Mouse (Mus musculus): ENCODE results near the gene Plscr3. TPM values are rescaled to one million over a fixed set of nuclear protein-coding genes. Genes with fewer than 3 reads are reported as not detected.

Gene Plscr3
- polyA plus RNA-seq, 1 experiment from 2014 or later, result 39.8 TPM

DNA sequence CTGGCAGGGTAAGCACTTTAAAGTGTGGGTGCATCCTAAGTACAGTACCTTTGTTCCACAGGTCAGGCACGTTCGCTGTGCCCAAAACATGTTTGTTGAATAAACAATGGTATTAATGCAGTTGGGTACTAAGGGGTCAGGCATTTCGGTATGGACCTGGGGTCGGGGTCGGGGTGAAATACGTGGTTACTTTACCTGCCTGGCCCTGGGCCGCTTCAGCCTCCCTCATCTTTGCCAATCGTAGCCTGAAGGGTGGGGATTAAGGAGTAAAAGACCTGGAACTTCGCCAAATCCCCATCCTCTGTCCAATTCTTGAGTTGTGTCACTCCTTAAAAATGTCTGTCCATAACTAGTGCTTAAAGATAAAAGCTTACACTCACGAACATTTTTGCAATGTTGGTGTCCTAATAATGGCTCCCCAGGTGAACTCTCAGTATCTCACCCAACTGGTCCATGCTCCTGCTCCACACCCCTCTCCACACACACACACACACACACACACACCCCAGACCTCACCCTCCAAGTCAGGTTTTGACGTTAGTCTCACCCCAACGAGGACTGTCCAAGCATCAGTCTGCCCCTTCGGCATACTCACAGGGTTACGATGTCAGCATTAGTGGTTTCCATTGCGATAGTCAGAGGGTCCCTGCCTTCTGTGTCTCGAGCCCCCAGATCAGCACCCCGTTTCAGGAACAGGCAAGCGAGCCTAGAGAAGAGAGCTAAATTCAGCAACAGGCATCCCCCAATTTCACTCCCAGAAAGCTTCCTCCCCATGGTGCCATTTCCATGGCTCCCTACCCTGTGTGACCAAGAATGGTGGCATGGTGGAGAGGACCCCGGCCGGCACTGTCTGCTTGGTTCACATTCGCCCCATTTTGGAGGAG lies 35.9 kb downstream of the Plscr3 start:
- H3K9ac ChIP-seq, result peak overlapping the region; percentile 57
- ATAC-seq (ENCODE audit: low FRiP score), result no peak
- no peaks in the 10 kb centered on the region for H3K9me3 ChIP-seq (ENCODE audit: control insufficient read depth, low read length)
- DNase-seq (ENCODE audit: low spot score), result no peak
- peaks cover 15% of the 10 kb centered on the region for H3K27me3 ChIP-seq (ENCODE audit: control insufficient read depth, insufficient read depth, low read length)
- peaks cover 16% of the 10 kb centered on the region; the same call in 1 of the 2 replicates for H3K4me1 ChIP-seq (replicated peaks; ENCODE audit: control insufficient read depth, insufficient read depth, low read length)
- no peaks in the 10 kb centered on the region for H3K36me3 ChIP-seq (replicated peaks; ENCODE audit: control insufficient read depth, insufficient read depth)
- H3K4me2 ChIP-seq (replicated peaks), result peak overlapping the region; percentile 66
- no peak overlapping the region for H3K27ac ChIP-seq
- 62% methylated on average over 21 of the region's 21 CpGs for WGBS
- H3K4me3 ChIP-seq (replicated peaks; ENCODE audit: low read length), result peak overlapping the region; percentile 37

DNA sequence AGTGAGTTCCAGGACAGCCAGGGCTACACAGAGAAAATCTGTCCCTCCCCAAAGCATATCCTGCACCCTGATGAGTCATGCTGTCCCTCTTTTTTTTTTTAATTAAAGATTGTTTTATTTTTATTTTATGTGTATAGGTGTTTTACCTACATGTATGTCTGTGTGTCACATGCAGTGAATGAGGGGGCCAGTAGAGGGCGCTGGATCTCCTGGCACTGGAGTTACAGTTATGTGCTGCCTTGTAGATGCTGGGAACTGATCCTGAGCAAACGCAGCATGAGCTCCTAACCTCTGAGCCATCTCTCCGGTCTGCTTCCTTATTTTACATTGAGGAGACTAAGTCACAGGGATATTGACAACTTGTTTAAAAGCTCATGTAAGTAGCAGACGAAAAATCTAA lies 36.9 kb downstream of the Plscr3 start:
- 63% methylated on average over 4 of the region's 4 CpGs for WGBS
- no peak for ATAC-seq (ENCODE audit: low FRiP score)

DNA sequence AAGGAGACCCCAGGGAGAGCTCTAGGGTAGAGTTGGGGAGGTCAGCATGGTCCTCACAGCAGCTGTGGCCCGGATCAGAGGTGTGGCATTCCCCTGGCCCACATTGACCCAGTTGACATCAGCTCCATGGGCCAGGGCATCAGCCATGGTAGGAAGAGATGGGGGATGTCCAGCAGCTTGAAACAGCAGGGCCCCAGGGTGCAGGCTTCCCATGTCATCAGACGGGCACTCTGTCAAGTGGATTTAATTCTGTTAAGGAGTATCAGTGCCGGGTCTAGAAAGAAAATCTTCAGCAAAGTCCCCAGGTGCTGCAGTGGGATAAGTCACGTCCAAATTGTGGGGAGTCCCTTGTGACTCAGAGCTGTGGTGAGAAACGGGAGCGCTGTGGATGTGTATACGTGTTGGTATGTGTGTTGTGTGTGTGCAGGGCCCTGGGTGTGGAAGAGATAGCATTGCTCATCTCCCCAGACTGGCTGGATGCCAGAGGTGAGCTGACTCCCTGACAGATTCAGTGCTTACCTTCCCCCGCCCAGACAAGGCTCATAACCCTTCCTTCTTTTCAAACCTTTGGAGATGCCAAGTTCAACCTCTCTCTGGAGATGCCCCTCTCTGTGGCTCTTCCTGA lies 37.5 kb downstream of the Plscr3 start:
- Histone ChIP-seq H3K27me3 (ENCODE audit: control insufficient read depth, insufficient read depth, low read length) (peaks cover 15% of the 10 kb centered on the region), H3K4me2 (replicated peaks) (no peak overlapping the region), H3K27ac (no peak overlapping the region), H3K9ac (no peak overlapping the region), H3K4me3 (replicated peaks; ENCODE audit: low read length) (no peak overlapping the region), H3K9me3 (ENCODE audit: control insufficient read depth, low read length) (no peaks in the 10 kb centered on the region), H3K36me3 (replicated peaks; ENCODE audit: control insufficient read depth, insufficient read depth) (no peaks in the 10 kb centered on the region), H3K4me1 (replicated peaks; ENCODE audit: control insufficient read depth, insufficient read depth, low read length) (peaks cover 16% of the 10 kb centered on the region; the same call in 1 of the 2 replicates)
- no peak for DNase-seq (ENCODE audit: low spot score)
- no peak for ATAC-seq (ENCODE audit: low FRiP score)
- 89% methylated on average over 8 of the region's 8 CpGs for WGBS

More for the DNA sequence above, 36.9 kb downstream of the Plscr3 start:
- Histone ChIP-seq H3K4me3 (replicated peaks; ENCODE audit: low read length) (no peak overlapping the region), H3K27ac (no peak overlapping the region), H3K9ac (no peak overlapping the region), H3K9me3 (ENCODE audit: control insufficient read depth, low read length) (no peaks in the 10 kb centered on the region), H3K4me2 (replicated peaks) (no peak overlapping the region), H3K4me1 (replicated peaks; ENCODE audit: control insufficient read depth, insufficient read depth, low read length) (peaks cover 16% of the 10 kb centered on the region; the same call in 1 of the 2 replicates), H3K27me3 (ENCODE audit: control insufficient read depth, insufficient read depth, low read length) (peaks cover 15% of the 10 kb centered on the region), H3K36me3 (replicated peaks; ENCODE audit: control insufficient read depth, insufficient read depth) (no peaks in the 10 kb centered on the region)
- DNase-seq (ENCODE audit: low spot score), result no peak

DNA sequence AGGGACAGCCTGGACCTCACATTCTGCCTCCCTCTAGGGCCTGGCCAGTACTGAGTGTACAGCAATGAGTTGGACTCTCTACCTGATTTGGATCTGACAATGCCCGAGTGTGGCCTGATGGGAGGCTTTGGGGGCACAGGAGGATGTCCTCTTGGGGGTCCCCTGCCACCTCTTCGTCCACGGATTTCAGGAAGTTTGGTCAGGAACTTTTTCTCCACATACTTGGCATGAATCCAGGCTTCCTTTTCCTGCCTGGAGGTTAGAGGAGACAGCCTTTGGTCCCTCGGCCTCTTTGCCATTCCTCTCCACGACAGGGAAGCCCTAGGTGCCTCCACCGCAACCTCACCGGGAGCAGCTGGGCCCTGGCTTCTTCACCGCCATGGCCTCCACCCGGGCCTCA lies 38.1 kb downstream of the Plscr3 start:
- ATAC-seq (ENCODE audit: low FRiP score), result no peak
- WGBS, result 83% methylated on average over 9 of the region's 9 CpGs
- DNase-seq (ENCODE audit: low spot score), result no peak

DNA sequence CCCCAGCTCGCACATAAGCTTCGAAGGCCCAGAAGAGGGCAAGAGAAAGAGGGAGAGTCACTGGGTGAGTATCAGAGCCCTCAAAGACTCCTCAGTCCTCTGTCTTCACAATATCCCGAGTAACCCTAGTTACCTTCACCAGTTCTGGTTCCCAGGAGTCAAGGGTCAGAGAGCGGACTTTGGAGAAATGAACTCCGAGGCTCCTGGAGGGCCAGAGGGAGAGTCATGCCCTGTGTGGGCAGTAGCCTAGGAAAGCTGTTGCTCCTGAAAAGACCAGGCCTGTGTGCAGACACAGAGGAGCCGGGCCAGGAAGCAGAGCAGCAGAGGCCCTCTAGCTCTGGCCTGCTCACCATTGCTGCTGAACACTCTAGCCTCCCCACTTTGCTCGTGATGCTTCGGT lies 38.5 kb downstream of the Plscr3 start:
- Histone ChIP-seq H3K4me2 (replicated peaks) (no peak overlapping the region), H3K27me3 (ENCODE audit: control insufficient read depth, insufficient read depth, low read length) (peaks cover 15% of the 10 kb centered on the region), H3K4me3 (replicated peaks; ENCODE audit: low read length) (no peak overlapping the region), H3K4me1 (replicated peaks; ENCODE audit: control insufficient read depth, insufficient read depth, low read length) (peaks cover 16% of the 10 kb centered on the region; the same call in 1 of the 2 replicates), H3K9me3 (ENCODE audit: control insufficient read depth, low read length) (no peaks in the 10 kb centered on the region), H3K36me3 (replicated peaks; ENCODE audit: control insufficient read depth, insufficient read depth) (no peaks in the 10 kb centered on the region), H3K9ac (no peak overlapping the region), H3K27ac (no peak overlapping the region)
- DNase-seq (ENCODE audit: low spot score) (no peak), ATAC-seq (ENCODE audit: low FRiP score) (no peak)
- 79% methylated on average over 8 of the region's 8 CpGs for WGBS

More for the DNA sequence above, 38.1 kb downstream of the Plscr3 start:
- Histone ChIP-seq H3K9ac (no peak overlapping the region), H3K4me2 (replicated peaks) (no peak overlapping the region), H3K4me1 (replicated peaks; ENCODE audit: control insufficient read depth, insufficient read depth, low read length) (peaks cover 16% of the 10 kb centered on the region; the same call in 1 of the 2 replicates), H3K27ac (no peak overlapping the region), H3K27me3 (ENCODE audit: control insufficient read depth, insufficient read depth, low read length) (peaks cover 15% of the 10 kb centered on the region), H3K9me3 (ENCODE audit: control insufficient read depth, low read length) (no peaks in the 10 kb centered on the region), H3K4me3 (replicated peaks; ENCODE audit: low read length) (no peak overlapping the region), H3K36me3 (replicated peaks; ENCODE audit: control insufficient read depth, insufficient read depth) (no peaks in the 10 kb centered on the region)

DNA sequence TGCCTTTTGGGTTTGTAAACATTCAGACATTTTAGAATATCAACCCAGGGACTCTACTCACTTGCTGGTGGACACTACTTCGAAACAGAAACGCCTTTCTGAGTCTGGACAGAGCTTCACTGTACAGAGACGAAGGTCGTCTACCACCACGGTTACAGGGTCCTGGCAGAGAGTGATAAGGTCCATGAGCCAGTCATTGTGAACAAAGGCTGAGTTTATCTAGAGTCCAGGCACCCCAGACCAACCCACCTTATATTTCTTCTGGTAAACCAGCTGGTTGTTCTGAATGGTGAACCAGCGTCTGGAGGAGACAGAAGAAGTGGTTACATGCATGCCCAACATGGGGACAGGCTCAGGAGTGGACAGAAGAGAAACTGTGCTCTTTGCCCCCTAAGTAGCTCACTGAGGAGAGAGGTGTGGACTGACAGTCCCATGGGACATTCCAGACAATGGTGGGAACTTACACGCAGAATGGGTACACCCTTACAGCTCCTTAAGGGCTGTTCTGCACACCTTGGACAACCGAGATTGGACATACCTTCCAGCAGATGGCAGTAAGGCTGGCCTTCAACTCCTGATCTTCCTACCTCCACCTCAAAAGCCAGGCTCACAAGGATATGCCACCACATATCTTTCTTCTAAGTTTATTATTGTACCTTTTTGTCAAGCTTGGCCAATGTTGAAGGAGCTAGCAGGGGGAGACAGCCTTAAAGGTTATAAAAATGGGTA lies 40.9 kb downstream of the Plscr3 start:
- H3K4me1 ChIP-seq (replicated peaks; ENCODE audit: control insufficient read depth, insufficient read depth, low read length), result no peaks in the 10 kb centered on the region
- H3K4me3 ChIP-seq (replicated peaks; ENCODE audit: low read length), result no peak overlapping the region
- H3K4me2 ChIP-seq (replicated peaks), result no peak overlapping the region
- ATAC-seq (ENCODE audit: low FRiP score) (no peak), DNase-seq (ENCODE audit: low spot score) (no peak)
- no peaks in the 10 kb centered on the region for H3K9me3 ChIP-seq (ENCODE audit: control insufficient read depth, low read length)
- no peak overlapping the region for H3K27ac ChIP-seq
- peaks cover 4% of the 10 kb centered on the region; the same call in 1 of the 2 replicates for H3K27me3 ChIP-seq (ENCODE audit: control insufficient read depth, insufficient read depth, low read length)
- H3K9ac ChIP-seq, result no peak overlapping the region
- WGBS, result 75% methylated on average over 8 of the region's 8 CpGs
- no peaks in the 10 kb centered on the region for H3K36me3 ChIP-seq (replicated peaks; ENCODE audit: control insufficient read depth, insufficient read depth)

DNA sequence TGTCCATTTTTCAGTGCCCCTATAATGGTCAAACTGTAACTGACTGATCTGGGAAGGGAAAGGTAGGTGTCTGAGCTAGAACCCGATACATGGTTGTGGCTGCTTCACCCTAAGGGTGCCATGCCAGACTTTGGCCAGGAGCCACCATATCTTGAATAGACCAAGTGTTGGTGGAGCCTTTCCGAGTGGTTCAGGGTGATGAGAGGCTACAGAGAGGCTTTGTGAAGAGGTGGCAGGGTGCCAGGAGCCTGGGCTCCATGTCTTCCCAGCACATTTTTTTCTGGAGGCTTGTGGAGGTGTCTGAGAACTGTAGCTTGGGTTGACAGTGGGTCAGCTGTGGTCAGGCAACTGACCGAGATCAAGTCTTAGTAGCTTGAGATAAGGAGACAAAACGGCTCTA lies 45.3 kb downstream of the Plscr3 start:
- no peak for ATAC-seq (ENCODE audit: low FRiP score)
- WGBS, result 67% methylated on average over 4 of the region's 4 CpGs
- no peaks in the 10 kb centered on the region for H3K27me3 ChIP-seq (ENCODE audit: control insufficient read depth, insufficient read depth, low read length)
- no peaks in the 10 kb centered on the region for H3K9me3 ChIP-seq (ENCODE audit: control insufficient read depth, low read length)
- no peak overlapping the region for H3K4me3 ChIP-seq (replicated peaks; ENCODE audit: low read length)
- H3K27ac ChIP-seq, result no peak overlapping the region
- no peak overlapping the region for H3K9ac ChIP-seq
- no peaks in the 10 kb centered on the region for H3K4me1 ChIP-seq (replicated peaks; ENCODE audit: control insufficient read depth, insufficient read depth, low read length)
- H3K36me3 ChIP-seq (replicated peaks; ENCODE audit: control insufficient read depth, insufficient read depth), result no peaks in the 10 kb centered on the region
- no peak overlapping the region for H3K4me2 ChIP-seq (replicated peaks)
- DNase-seq (ENCODE audit: low spot score), result no peak

DNA sequence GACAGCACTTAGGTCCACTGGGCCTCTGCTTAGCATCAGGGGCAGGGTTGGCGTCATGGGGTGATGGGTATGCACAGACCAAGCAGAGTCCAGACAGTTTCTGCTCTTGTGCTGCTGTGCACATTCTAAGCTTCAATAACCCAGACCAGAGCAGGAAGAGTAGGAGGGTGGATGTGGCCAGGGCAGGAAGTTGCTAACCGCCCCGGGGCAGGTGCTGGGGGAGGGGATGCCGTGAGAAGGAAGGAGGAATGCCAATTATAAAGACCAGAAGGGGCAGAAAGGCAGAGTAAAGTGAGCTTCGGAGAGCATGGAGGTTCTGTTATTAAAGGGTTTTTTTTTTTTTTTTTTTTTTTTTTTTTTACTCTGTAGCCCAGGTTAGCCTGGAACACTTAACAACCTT lies 48.5 kb downstream of the Plscr3 start:
- Histone ChIP-seq H3K27me3 (ENCODE audit: control insufficient read depth, insufficient read depth, low read length) (no peaks in the 10 kb centered on the region), H3K9ac (no peak overlapping the region), H3K4me3 (replicated peaks; ENCODE audit: low read length) (no peak overlapping the region), H3K4me1 (replicated peaks; ENCODE audit: control insufficient read depth, insufficient read depth, low read length) (peaks cover 12% of the 10 kb centered on the region), H3K9me3 (ENCODE audit: control insufficient read depth, low read length) (no peaks in the 10 kb centered on the region), H3K36me3 (replicated peaks; ENCODE audit: control insufficient read depth, insufficient read depth) (no peaks in the 10 kb centered on the region), H3K4me2 (replicated peaks) (no peak overlapping the region), H3K27ac (no peak overlapping the region)
- 82% methylated on average over 5 of the region's 5 CpGs for WGBS
- ATAC-seq (ENCODE audit: low FRiP score) (no peak), DNase-seq (ENCODE audit: low spot score) (no peak)

DNA sequence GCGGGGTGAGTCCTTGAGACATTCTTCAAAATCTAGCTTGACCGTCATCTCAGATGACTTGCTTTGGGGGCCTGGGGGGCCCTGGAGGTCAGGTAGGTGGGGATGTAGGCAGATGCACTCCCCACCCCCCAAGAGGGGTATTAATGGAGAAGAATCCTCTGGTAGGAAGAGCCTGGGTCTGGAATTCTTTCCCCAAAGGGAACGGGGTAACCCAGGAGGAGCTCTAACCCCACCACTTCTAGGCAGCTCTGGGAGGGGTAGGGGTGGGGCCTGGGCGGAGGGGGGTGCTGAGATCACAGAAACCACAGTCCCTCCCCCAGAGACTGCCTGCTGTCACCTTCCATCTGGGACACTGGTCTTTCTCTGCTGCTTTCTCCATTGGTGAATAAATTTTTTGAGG lies 49.1 kb downstream of the Plscr3 start, which contains the start of gene Acap1:
Gene Acap1 (minus strand): TSS at position 249 of the 400 bp plus-strand sequence.
- WGBS, result 78% methylated on average over 4 of the region's 4 CpGs
- Histone ChIP-seq H3K36me3 (replicated peaks; ENCODE audit: control insufficient read depth, insufficient read depth) (no peaks in the 10 kb centered on the region), H3K9ac (no peak within 1 kb of the TSS), H3K9me3 (ENCODE audit: control insufficient read depth, low read length) (no peaks in the 10 kb centered on the region), H3K4me3 (replicated peaks; ENCODE audit: low read length) (no peak within 1 kb of the TSS), H3K27ac (no peak within 1 kb of the TSS), H3K27me3 (ENCODE audit: control insufficient read depth, insufficient read depth, low read length) (no peaks in the 10 kb centered on the region), H3K4me2 (replicated peaks) (no peak within 1 kb of the TSS), H3K4me1 (replicated peaks; ENCODE audit: control insufficient read depth, insufficient read depth, low read length) (peaks cover 16% of the 10 kb centered on the region)
- no peak for ATAC-seq (ENCODE audit: low FRiP score)
- no peak for DNase-seq (ENCODE audit: low spot score)
